Mouse (Mus musculus): ENCODE measurements around the gene Ero1lb. TPM values are rescaled to one million over a fixed set of nuclear protein-coding genes. Genes with fewer than 3 reads are reported as not detected.
"Not testable (repeated sequence)": the region's sequence is repeated elsewhere in the genome, so short reads cannot be mapped to it uniquely, and the experiment has no call there.

Ero1lb gene
- total RNA-seq, 2 experiments from 2014 or later: 17.0 to 29.1 TPM

DNA sequence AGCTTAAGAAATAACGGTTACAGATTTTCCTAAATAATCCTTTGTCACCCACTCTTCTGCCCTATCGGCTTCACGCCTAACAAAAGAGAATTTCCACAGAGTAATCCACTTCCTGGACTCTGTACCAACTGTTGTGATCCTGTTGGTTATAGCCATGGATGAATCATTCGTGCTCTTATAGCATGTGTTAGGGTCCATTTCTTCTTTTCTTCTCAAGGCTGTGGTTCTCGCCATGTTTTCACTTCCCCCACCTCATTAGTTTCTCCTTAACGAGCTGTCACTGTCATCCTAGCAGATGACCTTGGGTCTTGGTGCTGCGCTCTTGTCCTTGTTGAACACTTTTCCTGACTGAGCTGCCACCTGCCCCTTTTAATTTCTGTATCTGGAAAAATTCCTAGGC, 4.1 kb downstream of the Ero1lb start:
- peak; percentile 55 for ATAC-seq (ENCODE audit: poor library complexity, severe bottlenecking)

DNA sequence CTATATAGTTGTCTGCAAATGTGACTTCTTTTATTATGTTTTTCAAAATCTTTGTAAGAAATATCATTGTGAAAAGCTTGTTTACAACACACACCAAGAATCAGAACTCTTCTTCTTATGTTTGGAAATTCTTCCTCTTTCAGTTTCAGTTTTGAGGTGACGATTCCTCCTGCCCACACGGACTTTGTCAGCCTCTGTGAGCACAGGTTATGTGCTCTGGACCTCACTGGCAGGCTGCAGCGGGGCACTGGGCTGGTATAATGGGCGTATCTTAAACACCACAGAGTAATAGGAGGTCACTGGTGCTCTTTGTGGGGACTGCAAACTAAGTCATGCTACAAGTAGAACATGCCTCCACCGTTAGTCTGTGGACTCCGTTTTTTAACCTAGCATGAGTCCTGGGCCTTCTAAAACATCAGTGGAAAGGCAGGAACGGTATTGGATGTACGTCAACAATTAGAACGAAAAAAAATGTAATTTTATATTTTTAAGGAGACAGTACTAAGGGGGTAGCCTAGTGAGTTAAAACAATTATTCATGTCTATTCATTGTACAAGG, 9.4 kb downstream of the Ero1lb start:
- ATAC-seq (ENCODE audit: poor library complexity, severe bottlenecking): peak; percentile 88

DNA sequence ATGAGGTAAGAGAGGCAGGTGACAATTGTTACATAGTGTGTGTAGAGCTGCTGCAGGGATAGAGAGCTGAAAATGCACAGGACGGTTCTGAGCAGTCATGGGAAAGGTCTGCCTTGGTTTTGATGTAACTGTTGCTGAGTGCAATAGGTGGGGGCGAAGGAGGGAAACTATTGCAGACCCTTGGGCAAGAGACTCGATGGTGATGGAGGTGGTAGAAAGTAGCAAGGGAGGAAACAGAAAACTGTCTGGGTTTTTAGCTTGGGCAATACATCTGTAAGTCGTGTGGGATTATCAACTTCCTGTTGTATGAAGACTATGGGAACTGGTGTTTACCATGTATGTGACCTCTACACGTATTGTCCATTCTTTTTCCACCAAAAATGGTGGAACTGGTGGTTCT, 12.5 kb downstream of the Ero1lb start:
- 0 out of 2 replicates have a peak, but pooled peaks have one; percentile 14 for ATAC-seq (ENCODE audit: poor library complexity, severe bottlenecking)

DNA sequence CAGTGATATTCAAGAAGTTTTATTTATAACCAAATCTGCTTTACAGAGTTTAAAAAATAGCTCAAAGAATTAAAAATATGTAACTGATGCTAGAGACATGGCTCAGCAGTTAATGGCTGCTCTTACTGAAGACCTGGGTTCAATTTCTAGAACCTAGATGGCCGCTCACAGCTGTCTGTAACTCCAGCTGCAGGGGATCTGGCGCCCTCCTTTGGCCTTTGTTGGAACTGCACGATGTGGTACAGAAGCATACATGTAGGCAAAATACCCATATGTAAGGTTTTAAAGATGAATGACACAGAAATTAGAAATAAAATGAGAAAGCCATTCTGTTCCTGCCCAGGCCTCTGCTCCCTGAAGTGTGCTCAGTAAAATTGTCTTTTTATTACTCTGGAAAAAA, 23.3 kb downstream of the Ero1lb start:
- peak; percentile 91 for ATAC-seq (ENCODE audit: poor library complexity, severe bottlenecking)

DNA sequence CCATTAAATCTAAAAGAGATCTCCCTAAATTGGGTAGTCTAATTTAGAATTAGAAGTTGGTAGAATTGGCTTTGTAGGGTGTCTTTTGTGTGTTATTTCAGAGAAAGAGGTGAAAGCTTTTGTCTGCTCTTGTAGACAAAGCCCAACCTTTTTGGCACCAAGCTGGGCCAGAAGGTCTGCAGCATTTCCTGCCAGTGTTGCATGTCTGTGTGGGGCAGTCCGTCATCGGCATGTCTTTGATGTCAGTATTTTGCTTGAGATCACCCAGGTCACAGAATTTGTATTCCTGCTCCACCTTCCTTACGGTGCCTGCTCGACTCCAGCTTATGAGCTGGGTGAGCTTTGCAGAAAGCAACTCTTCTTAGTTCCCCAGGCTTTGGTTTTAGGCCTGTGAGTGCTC, 31.4 kb downstream of the Ero1lb start:
- not testable (repeated sequence) for ATAC-seq (ENCODE audit: poor library complexity, severe bottlenecking)

DNA sequence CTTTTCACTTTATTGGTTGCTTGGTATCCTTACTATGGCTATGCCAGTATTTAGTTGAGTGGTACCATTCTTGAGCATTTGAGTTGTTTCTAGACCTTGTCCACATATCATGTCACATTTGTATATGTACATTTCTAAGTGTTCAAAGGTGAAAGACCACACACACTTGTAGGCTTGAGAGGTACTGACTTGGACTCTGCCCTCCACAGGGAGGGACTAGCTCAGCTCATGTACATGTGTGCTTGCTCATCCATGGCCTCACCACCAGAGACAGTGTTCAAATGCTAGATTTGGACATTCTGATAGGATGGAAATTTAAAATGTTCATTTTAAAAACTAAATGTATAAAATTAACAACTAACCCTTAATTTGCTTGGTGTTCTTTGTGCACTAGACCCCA, 44.5 kb downstream of the Ero1lb start:
- not testable (repeated sequence) for ATAC-seq (ENCODE audit: poor library complexity, severe bottlenecking)

DNA sequence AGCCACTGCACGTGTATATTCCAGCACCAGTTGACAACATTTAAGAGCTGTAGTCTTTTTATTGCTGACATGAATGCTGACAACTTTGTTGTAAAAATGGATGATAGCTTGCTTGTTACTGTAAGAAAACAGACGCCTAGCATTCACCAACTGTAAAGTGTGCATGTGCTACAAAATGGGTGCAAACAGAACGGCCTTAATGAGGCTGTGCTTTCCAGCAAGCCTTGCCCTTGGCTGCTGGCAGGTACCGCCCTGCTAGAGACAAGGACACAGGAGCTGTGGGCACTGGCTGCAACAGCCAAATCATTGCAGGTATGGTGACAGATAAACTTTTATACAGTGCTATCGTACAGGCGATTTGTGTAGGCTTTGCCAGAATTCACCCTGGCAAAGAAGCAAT, 48.4 kb downstream of the Ero1lb start:
- not testable (repeated sequence) for ATAC-seq (ENCODE audit: poor library complexity, severe bottlenecking)

DNA sequence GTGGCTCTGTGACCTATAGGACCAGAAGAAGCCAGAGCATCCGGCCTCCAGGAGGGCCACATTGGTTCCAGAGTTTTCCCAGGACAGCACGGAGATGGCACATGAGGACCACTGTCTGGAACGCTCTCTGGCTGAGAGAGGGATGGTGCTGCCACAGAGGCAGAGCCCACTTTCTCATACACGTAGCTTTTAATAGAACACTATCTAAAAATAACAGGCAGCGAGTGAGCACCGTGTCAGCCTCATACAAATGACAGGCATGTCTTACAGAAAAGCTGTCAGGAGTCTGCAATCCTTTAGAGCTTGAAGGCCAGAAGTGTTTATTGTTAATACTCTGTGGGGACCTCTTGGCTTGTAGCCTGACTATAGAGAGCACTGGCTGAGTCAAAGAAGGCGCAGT, 48.9 kb downstream of the Ero1lb start:
- ATAC-seq (ENCODE audit: poor library complexity, severe bottlenecking): not testable (repeated sequence)

DNA sequence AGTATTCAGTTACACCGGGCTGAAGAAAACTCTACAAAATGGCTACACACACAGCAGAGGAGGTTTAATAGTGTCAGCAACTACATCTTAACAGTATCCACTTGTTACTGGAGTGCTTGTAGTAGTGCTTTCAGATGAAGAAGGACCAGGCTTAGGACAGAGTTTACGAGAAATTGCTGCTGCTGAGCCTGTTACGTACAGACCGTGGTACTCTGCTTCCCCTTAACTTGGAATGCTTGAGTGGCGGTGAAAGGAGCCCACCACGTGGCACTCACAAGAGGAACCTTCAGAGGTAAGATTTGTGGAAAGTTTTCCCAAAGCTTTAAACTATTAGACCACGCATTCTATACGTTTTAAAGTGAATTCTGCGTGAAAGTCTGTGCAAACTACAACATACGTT, 49.3 kb downstream of the Ero1lb start:
- not testable (repeated sequence) for ATAC-seq (ENCODE audit: poor library complexity, severe bottlenecking)

DNA sequence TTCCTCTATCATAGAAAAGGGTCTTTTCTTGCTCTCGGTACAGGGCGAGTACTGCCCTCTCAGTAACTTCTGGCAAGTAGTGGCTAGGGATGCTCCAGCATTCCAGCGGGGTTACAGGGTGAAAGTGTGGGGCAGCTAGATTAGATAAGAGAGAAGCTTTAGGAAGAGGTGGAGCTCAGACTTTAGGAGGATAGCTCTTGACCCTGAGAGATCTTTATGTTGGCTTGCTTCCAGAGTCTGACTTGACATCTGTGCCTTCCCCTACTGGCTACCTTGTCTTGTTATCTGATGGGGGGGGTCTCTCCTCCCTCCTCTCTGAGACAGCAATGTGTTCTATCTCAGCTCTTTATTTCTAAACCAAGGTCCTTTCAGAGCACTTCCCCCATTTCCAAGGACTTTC, 50.8 kb downstream of the Ero1lb start:
- ATAC-seq (ENCODE audit: poor library complexity, severe bottlenecking): not testable (repeated sequence)

DNA sequence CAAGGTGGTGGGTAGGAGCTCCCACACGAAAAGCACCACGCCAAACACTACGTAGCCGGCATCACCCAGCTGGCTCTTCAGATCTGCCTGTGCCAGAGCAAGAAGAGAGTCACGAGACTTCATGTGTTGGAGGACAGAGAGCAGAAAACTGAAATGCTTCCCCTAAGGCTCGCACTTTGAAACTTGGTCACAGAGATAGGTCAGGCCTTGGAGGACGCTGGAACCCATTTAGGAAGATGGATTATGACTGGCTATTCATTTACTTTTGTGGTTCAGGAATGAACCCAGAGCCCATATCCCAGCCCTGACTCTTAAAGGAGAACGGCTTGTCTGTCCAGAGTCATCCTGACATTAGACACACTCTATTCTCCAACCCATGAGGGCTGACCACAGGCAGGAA, 54.1 kb downstream of the Ero1lb start:
- ATAC-seq (ENCODE audit: poor library complexity, severe bottlenecking): not testable (repeated sequence)

DNA sequence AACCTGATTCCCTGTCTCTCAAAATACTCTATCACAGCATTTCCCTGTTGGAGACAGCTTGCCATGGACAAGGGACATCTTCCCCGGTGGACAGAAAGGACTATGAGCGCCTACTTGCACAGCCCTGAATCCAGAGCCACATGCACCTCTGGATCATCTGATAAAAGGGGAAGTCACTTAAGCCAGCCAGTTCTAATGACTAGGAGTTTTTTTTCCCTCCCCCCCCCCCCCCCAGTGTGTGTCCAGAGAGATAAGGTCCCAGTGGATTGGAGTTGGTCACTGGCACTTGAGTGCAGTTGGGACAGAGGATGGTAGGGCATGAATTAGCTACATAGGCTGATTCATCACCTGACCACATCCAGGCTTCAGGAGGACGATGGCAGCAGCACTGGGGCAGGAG, 60.4 kb downstream of the Ero1lb start:
- ATAC-seq (ENCODE audit: poor library complexity, severe bottlenecking): not testable (repeated sequence)

DNA sequence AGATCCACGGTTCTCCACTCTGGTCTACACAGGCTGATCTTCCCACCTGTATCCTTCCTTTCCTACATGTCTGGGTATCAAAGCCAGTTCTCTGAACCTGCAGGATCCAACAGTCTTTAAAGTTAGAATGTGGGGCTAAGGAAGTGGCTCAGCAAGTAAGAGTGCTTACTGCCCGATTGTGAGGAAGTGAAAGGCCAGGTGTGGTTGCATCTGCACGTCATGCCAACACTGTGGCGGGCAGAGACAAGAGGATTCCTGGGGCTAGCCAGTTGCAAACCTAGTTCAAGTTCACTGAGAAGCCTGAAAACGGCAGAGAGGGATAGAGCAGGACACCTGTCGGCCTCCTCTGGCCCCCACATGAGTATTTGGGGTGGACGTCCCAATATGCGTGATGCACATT, 62.1 kb downstream of the Ero1lb start:
- ATAC-seq (ENCODE audit: poor library complexity, severe bottlenecking): peak; percentile 60

DNA sequence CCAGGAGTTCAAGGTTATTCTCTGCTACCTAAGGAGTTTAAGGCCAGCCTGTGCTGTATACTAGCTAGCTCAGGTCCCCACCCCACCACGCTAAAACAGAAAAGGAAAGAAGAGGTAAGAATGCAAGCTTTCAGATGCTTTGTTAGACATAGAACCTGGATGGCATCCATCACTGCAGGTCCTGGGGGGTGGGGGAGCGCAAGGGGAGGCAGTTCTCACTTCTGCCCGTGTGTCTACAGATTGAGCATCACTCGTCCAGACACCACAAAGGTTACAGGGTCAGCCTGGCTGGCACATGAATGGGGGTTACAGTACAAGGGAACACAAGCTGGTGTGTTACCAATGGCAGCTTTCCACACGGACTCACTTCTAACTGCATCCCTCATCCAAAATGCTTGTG, 62.5 kb downstream of the Ero1lb start:
- not testable (repeated sequence) for ATAC-seq (ENCODE audit: poor library complexity, severe bottlenecking)

DNA sequence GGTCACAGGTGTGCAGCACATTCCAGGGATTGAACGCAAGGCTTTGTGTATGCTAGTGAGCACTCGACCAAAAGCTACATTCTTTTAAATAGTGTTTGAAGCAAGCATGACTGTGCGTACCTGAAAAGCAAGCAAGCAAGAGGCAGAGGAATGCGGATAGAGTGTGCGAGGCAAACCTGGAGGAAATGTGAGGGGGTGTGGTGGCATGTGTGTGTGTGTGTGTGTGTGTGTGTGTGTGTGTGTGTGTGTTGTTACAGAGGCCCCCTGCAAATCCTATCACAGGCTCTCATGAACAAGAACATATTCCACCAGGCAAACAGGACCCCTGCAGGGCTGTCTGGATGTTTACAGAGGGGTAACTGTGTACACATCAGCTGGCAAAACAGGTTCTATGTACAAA, 64.6 kb downstream of the Ero1lb start:
- not testable (repeated sequence) for ATAC-seq (ENCODE audit: poor library complexity, severe bottlenecking)

DNA sequence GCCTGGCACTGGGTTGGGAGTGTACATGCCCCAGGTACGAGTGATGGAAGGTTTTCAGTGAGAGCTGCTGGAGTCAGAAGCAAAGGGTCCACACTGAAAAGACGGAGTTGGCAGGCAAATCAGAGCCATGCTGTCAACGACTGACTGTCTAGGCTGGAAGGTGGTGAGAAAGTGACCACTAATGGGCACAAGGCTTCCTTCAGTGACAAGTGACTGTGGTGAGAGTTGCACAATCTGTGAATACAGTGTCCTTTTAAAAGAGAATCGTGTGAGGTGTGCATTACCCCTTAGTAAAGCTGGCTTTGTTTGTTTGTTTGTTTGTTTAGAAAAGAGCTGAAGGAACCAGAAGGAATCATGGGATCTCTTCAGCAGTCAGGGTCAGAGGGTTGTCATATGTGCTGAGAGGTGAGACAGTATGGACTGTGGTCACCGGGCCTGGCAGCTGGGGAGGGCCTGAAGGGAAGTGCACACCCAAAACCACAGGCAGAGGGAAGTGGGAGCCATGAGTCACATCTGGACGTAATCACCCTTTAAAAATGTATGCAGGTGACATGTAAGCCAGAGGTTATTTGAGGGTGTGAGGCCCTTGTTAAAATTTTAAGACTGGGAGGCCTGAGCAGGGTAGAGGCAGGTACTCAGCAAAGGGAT, 69.4 kb downstream of the Ero1lb start:
- ATAC-seq (ENCODE audit: poor library complexity, severe bottlenecking): peak; percentile 96

DNA sequence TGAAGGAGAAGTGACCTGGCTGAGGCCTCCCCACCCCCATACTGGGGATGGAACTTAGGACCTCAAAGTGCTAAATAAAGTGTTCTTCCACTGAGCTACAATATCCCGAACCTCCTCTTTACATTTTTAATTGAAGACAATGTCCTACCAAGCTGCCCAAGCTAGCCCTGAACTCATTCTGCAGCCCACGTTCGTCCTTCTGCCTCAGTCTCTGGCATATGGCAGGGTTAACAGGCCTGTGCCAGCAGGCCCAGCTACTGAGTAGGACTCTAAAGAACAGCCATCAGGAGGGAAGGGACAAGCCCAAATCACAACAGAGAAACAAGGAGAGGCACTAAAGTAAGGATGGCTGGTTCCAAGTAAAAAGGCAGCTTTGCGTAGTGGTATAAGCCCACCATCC, 77.1 kb downstream of the Ero1lb start:
- not testable (repeated sequence) for ATAC-seq (ENCODE audit: poor library complexity, severe bottlenecking)

DNA sequence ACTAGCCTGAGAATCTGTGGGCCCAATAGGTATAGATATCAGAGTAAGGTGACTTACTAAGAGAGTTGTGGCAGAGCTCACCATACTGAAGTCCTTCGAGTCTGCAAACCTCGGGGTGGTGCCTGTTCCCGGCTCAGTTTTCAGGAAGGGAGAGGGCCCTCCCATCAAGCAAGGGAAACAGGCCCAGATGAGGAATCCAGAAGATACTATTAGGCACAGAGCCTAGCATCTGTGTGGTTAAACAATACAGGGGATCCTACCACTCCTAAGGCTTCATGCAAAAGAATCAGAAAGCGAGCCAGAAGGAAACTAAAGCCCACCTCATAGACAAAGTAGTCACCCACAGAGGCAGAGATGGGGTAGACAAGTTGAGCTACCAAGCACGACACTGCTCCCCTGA, 81.0 kb downstream of the Ero1lb start:
- not testable (repeated sequence) for ATAC-seq (ENCODE audit: poor library complexity, severe bottlenecking)

DNA sequence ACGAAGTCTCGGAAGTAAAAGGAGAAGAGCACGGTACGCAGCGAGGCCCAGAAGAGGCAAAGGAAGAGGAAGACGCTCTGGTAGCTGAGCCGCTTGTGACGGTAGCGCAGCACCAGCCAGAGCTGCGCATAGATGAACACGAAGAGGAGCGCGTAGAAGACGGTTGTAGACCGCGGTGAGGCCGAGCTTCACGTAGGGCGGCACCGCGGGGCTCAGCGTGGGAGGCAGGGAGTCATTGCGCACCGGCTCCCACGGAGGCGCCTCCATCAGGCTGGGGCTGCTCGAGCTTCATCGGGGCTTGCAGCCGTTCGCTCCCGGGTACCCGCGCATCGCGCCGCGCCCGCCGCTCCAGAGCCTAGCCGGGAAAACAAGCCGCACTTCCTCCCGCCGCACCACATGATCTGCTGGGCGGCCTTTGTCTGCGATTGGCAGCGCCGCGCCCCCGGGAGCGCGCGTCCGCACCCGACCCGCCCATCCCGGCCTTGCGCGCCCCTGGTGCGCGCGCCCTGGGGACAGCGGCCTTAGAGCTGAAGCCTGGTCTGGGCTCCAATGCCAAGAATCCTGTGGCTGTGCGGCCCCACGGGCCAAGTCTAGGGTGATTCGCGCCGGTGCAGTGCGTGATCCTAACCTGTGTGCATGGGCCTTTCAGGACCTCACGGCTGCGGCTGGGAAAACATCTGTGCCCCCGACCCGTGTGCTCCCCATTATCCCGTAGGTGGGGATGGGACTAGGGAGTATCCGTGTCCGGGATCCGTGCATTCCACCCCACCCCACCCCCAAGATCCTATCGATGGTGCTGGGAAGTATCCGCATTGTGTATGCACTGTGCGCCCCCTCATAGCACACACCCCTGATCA, 84.6 kb downstream of the Ero1lb start:
- ATAC-seq (ENCODE audit: poor library complexity, severe bottlenecking): peak; percentile 79

DNA sequence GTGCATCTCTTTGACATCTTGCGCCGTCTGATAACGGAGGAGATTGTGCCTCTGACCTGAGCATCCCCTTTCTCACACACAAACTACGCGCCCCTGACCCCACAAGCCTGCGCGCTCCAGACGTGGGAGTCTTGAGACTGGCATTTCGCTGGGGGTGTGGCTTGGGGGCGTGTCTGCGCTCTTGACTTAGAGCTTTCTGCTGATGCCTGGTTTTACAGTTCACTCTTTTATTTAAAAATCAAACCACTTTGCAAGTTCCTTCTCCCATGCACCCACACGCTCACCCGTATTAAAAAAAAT, 85.2 kb downstream of the Ero1lb start:
- peak; percentile 51 for ATAC-seq (ENCODE audit: poor library complexity, severe bottlenecking)

Data from megakaryocyte, adult 5-6 weeks (primary cell).